Mouse (Mus musculus): ENCODE measurements at regions not wholly inside any gene's neighbourhood (a gene's known extent, or its start where the extent isn't known, plus 50 kb on each side); places are given as distances from the start of the nearest gene placed in this dataset.

GRCm38 (mm10) chr8:92607604-92608003 is 66.5 kb upstream of the Irx6 start:
- no peak for TF ChIP-seq POLR2A (IDR thresholded peaks at IDR 0.05; ENCODE audit: low read depth, low read length)
- TF ChIP-seq CTCF (IDR thresholded peaks at IDR 0.05; ENCODE audit: extremely low read depth, insufficient read depth, insufficient read length, insufficient replicate concordance): no peak

All from spleen, adult 2 months (tissue).